Mouse (Mus musculus): ENCODE measurements at regions not wholly inside any gene's neighbourhood (a gene's known extent, or its start where the extent isn't known, plus 50 kb on each side); places are given as distances from the start of the nearest gene placed in this dataset.
A peak's percentile ranks its signal among the peaks of the same experiment; 100 is the strongest.

GRCm38 (mm10) chr6:100025531-100025951 is 261.7 kb downstream of the Rybp start:
- Histone ChIP-seq H3K27me3 (peaks cover 8% of the 10 kb centered on the region; the same call in 1 of the 2 replicates), H3K27ac (replicated peaks) (no peak overlapping the region), H3K9me3 (no peaks in the 10 kb centered on the region), H3K36me3 (no peaks in the 10 kb centered on the region), H3K4me2 (no peak overlapping the region), H3K4me3 (no peak overlapping the region), H3K4me1 (replicated peaks) (peaks cover 15% of the 10 kb centered on the region), H3K9ac (no peak overlapping the region)
- 41% methylated on average over 5 of the region's 5 CpGs for WGBS
- ATAC-seq (ENCODE audit: low FRiP score, low read depth) = peak; percentile 61; the same call in 1 of the 2 replicates

GRCm38 (mm10) chr6:100023434-100024095 is 263.7 kb downstream of the Rybp start:
- H3K4me2 ChIP-seq = no peak overlapping the region
- H3K27me3 ChIP-seq = peaks cover 8% of the 10 kb centered on the region; the same call in 1 of the 2 replicates
- H3K9me3 ChIP-seq = no peaks in the 10 kb centered on the region
- peaks cover 5% of the 10 kb centered on the region; the same call in 1 of the 2 replicates for H3K4me1 ChIP-seq (replicated peaks)
- H3K9ac ChIP-seq = no peak overlapping the region
- 59% methylated on average over 7 of the region's 7 CpGs for WGBS
- H3K27ac ChIP-seq (replicated peaks) = no peak overlapping the region
- ATAC-seq (ENCODE audit: low FRiP score, low read depth) = no peak
- H3K36me3 ChIP-seq = no peaks in the 10 kb centered on the region
- no peak overlapping the region for H3K4me3 ChIP-seq

DNA sequence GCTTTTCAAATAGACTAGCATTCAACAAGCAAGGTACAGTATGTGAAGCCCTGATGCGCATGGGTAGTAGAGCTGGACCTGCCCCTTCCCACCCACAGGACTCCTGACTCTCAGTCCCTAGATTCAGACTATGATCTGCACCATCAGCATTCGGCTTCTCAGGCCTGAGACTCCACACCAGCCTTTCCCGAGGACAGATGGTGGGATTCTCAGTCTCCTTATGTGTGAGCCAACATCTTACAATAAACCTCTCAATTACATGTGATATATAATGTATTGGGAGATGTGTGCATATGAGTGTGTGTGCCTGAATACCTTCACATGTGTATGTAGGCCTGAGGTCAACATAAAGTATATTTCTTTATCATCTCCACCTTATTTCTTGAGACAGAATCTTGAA is 268.3 kb downstream of the Rybp start:
- ATAC-seq (ENCODE audit: low FRiP score, low read depth) = no peak
- WGBS = 74% methylated on average over 3 of the region's 3 CpGs
- H3K27ac ChIP-seq (replicated peaks) = no peak overlapping the region

DNA sequence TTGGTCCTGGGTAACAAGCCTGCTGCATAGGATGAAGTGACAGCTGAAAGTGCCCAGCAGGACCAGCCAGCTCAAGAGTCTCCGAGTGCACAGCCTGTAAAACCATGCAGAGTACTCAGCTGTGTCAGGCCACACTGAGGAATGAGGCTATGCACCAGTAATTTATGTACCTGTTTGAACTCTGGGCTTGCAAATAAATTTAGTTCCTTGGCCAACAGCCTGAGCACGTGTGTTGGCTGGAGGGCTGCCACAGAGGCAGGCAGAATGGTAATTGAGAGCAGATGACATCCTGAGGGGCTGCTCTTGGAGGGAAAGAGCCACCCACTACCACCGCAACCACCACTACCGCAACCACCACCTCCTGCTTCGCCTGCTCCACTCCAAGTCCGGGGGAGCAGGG is 273.3 kb downstream of the Rybp start:
- no peak overlapping the region for H3K4me2 ChIP-seq
- no peaks in the 10 kb centered on the region for H3K36me3 ChIP-seq
- no peaks in the 10 kb centered on the region for H3K9me3 ChIP-seq
- ATAC-seq (ENCODE audit: low FRiP score, low read depth) = peak; percentile 49; the same call in 1 of the 2 replicates
- no peak overlapping the region for H3K9ac ChIP-seq
- H3K27ac ChIP-seq (replicated peaks) = no peak overlapping the region
- peaks cover 27% of the 10 kb centered on the region for H3K4me1 ChIP-seq (replicated peaks)
- no peak overlapping the region for H3K4me3 ChIP-seq
- peaks cover 7% of the 10 kb centered on the region; the same call in 1 of the 2 replicates for H3K27me3 ChIP-seq
- WGBS = 39% methylated on average over 6 of the region's 6 CpGs

More for the DNA sequence above, 268.3 kb downstream of the Rybp start:
- Histone ChIP-seq H3K9me3 (no peaks in the 10 kb centered on the region), H3K36me3 (no peaks in the 10 kb centered on the region), H3K4me2 (no peak overlapping the region), H3K27me3 (peaks cover 13% of the 10 kb centered on the region; the same call in 1 of the 2 replicates), H3K4me1 (replicated peaks) (peaks cover 6% of the 10 kb centered on the region), H3K9ac (no peak overlapping the region), H3K4me3 (no peak overlapping the region)

GRCm38 (mm10) chr6:100011520-100012062 is 275.7 kb downstream of the Rybp start:
- Histone ChIP-seq H3K36me3 (no peaks in the 10 kb centered on the region), H3K27me3 (0 out of 2 replicates have a peak, but pooled peaks cover 4% of the 10 kb centered on the region), H3K4me3 (no peak overlapping the region), H3K9ac (no peak overlapping the region), H3K9me3 (no peaks in the 10 kb centered on the region), H3K27ac (replicated peaks) (peak overlapping the region; percentile 65), H3K4me2 (peak overlapping the region; percentile 50), H3K4me1 (replicated peaks) (peaks cover 27% of the 10 kb centered on the region)
- ATAC-seq (ENCODE audit: low FRiP score, low read depth) = peak; percentile 72
- WGBS = 9% methylated on average over 17 of the region's 17 CpGs

DNA sequence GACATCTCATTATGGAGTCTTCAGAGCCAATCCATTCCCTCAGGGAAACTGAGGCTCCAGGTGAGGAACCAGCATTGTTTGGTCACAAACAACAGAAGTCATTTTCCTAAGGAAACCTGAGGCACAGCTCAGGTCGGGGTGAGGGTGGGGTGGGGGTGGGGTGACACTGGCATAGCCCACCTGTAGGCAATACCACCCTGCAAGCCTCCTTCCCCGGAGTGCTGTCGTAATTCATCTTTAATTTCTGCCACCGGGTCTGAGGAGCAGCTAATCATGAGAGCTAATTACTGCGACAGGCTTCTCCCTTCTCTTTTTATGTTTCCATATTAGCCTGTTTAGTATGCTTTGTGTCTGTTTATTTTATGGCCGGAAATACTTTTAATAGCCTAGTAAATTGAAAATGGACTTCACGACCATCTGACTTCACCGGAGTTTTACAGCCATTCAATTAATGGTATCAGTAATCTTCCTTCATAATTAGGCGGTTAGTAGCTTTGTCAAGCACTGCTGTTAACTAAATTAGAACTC is 276.3 kb downstream of the Rybp start:
- Histone ChIP-seq H3K36me3 (no peaks in the 10 kb centered on the region), H3K4me3 (no peak overlapping the region), H3K27ac (replicated peaks) (peak overlapping the region; percentile 65), H3K9me3 (no peaks in the 10 kb centered on the region), H3K4me1 (replicated peaks) (peaks cover 27% of the 10 kb centered on the region), H3K27me3 (0 out of 2 replicates have a peak, but pooled peaks cover 4% of the 10 kb centered on the region), H3K4me2 (peak overlapping the region; percentile 50), H3K9ac (no peak overlapping the region)
- ATAC-seq (ENCODE audit: low FRiP score, low read depth) = no peak
- WGBS = 41% methylated on average over 9 of the region's 9 CpGs

DNA sequence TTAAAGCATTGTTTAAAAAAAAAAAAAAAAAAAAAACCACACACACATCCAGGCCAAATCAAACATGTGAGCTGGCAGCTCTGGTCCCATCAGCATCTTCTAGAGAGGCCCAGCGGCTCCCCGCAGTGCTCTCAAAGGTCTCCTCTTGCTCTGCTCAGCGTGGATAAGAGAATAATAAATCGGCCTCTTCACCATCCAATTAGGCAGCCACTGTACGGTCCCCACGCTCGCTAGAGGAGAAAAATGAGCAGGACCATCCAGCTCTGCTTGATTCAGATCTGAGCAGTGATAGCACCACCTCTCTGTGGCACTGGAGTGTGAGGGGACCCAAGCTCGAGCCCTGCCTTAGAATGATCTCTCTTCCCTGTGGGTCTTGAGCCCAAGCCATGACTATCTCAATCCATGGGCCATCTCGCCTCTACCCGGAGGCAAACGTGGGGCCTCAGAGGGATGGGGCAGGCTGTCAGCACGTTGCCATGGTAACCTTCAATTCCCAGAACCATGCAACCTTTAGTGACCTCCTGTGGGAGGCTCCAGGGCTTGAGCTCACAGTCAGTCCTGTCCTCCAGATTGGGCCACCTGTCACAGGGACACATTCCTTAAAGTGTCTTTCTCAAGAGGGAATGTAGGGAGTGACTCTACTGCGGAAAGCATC is 273.6 kb upstream of the Prok2 start:
- Histone ChIP-seq H3K4me1 (replicated peaks) (peaks cover 32% of the 10 kb centered on the region), H3K36me3 (no peaks in the 10 kb centered on the region), H3K27ac (replicated peaks) (no peak overlapping the region), H3K9me3 (no peaks in the 10 kb centered on the region), H3K4me2 (no peak overlapping the region), H3K9ac (no peak overlapping the region), H3K4me3 (no peak overlapping the region), H3K27me3 (peaks cover 12% of the 10 kb centered on the region)
- WGBS = 14% methylated on average over 13 of the region's 13 CpGs
- peak; percentile 54 for ATAC-seq (ENCODE audit: low FRiP score, low read depth)

GRCm38 (mm10) chr6:99995970-99996956 is 270.1 kb upstream of the Prok2 start:
- 0 out of 2 replicates have a peak, but pooled peaks have one; percentile 57 for ATAC-seq (ENCODE audit: low FRiP score, low read depth)
- peaks cover 12% of the 10 kb centered on the region; the same call in 1 of the 2 replicates for H3K27me3 ChIP-seq
- H3K27ac ChIP-seq (replicated peaks) = no peak overlapping the region; the same call in 1 of the 2 replicates
- H3K4me1 ChIP-seq (replicated peaks) = peaks cover 42% of the 10 kb centered on the region
- H3K9ac ChIP-seq = no peak overlapping the region
- H3K9me3 ChIP-seq = no peaks in the 10 kb centered on the region
- H3K36me3 ChIP-seq = no peaks in the 10 kb centered on the region
- no peak overlapping the region for H3K4me2 ChIP-seq
- H3K4me3 ChIP-seq = no peak overlapping the region
- WGBS = 36% methylated on average over 15 of the region's 15 CpGs

- H3K36me3 ChIP-seq = no peaks in the 10 kb centered on the region
- peaks cover 12% of the 10 kb centered on the region; the same call in 1 of the 2 replicates for H3K27me3 ChIP-seq
- WGBS = 40% methylated on average over 3 of the region's 3 CpGs
- ATAC-seq (ENCODE audit: low FRiP score, low read depth) = no peak
- no peak overlapping the region for H3K4me3 ChIP-seq
- H3K9me3 ChIP-seq = no peaks in the 10 kb centered on the region
- no peak overlapping the region for H3K27ac ChIP-seq (replicated peaks)
- H3K9ac ChIP-seq = no peak overlapping the region
- no peak overlapping the region for H3K4me2 ChIP-seq
- H3K4me1 ChIP-seq (replicated peaks) = peaks cover 36% of the 10 kb centered on the region
Measured at GRCm38 (mm10) chr6:99994026-99994425, 267.8 kb upstream of the Prok2 start.

GRCm38 (mm10) chr6:99991079-99991478 is 264.9 kb upstream of the Prok2 start:
- Histone ChIP-seq H3K4me3 (no peak overlapping the region), H3K4me1 (replicated peaks) (peaks cover 20% of the 10 kb centered on the region), H3K9ac (no peak overlapping the region), H3K4me2 (no peak overlapping the region), H3K9me3 (no peaks in the 10 kb centered on the region), H3K27ac (replicated peaks) (no peak overlapping the region), H3K27me3 (peaks cover 10% of the 10 kb centered on the region; the same call in 1 of the 2 replicates), H3K36me3 (no peaks in the 10 kb centered on the region)
- ATAC-seq (ENCODE audit: low FRiP score, low read depth) = peak; percentile 60
- WGBS = 52% methylated on average over 7 of the region's 7 CpGs

DNA sequence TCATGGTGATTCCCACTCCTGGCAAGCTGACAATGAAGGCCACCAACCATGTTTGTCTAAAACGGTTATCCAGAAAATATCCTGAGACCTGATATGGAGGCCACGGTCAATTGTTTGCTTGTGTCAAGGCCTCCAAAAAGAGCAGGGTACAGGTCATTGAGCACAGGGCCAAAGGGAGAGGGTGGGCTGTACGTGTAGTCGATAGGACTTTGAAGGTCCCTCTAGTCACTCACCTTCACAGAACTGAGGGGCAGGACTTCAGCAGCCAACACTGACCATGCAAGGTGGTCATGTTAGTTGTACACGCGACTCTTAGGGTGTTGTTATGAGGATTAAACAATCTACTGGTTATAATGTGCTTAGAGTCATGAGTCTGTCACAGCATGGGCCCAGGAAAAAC is 264.4 kb upstream of the Prok2 start:
- H3K27me3 ChIP-seq = peaks cover 10% of the 10 kb centered on the region; the same call in 1 of the 2 replicates
- no peak overlapping the region for H3K4me2 ChIP-seq
- H3K4me3 ChIP-seq = no peak overlapping the region
- no peak overlapping the region for H3K9ac ChIP-seq
- H3K27ac ChIP-seq (replicated peaks) = no peak overlapping the region
- 0 out of 2 replicates have a peak, but pooled peaks have one; percentile 11 for ATAC-seq (ENCODE audit: low FRiP score, low read depth)
- no peaks in the 10 kb centered on the region for H3K9me3 ChIP-seq
- WGBS = 71% methylated on average over 6 of the region's 6 CpGs
- H3K36me3 ChIP-seq = no peaks in the 10 kb centered on the region
- H3K4me1 ChIP-seq (replicated peaks) = peaks cover 20% of the 10 kb centered on the region
